Mouse (Mus musculus): ENCODE measurements around the gene Plxna3.

Plxna3 gene

DNA sequence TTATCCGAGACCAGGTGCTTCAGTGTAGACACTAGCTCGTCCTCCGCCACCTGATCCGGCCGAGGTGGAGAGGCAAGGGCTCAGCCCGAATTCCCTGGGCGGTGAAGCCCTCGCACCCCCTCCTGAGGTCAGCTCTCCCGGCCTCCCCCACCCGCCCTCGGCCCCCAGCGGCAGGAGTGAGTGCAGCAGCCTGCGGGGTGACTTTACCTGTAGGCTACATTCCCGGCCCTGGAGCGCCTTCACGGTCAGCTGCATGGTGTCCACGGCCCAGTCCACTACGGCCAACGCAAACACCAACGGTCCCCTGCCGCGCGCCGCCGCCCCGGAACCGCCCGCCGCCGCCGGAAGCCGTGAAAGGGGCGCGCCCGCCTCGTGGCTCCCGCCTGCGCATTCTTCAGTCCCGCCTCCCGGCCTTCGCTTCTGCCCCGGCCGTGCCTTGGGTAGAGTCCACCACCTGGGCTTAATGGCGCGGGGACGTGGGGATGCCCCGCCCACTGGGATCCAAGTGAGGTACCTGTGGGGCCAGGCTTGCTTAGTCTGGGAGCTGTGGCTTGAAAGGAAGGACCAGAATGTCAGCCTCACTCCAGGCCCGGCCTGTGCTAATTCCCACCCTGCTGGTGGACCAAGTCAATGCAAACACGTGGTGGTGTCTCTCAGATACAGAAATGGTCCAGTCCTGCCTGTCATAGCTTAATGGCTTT lies 39.5 kb downstream of the Plxna3 start:
- peak; percentile 75 for DNase-seq

GRCm38 (mm10) chrX:74372888-74373549 lies 44.2 kb downstream of the Plxna3 start, which contains the start of the genes Ubl4a and Slc10a3:
Gene Ubl4a, minus strand, starts transcription at chrX:74373218.
Gene Slc10a3, minus strand, starts transcription at chrX:74373349.
- DNase-seq, result peak; percentile 93

- no peak for DNase-seq
These were observed 55.6 kb downstream of the Plxna3 start for GRCm38 (mm10) chrX:74384451-74384850.

GRCm38 (mm10) chrX:74388153-74388552 lies 59.3 kb downstream of the Plxna3 start:
- no peak for DNase-seq

GRCm38 (mm10) chrX:74392535-74393443 lies 63.9 kb downstream of the Plxna3 start, which contains the start of the genes Fam3a and Ikbkg:
Gene Fam3a, minus strand, starts transcription at chrX:74393272.
Gene Ikbkg, plus strand, starts transcription at chrX:74393290.
- DNase-seq, result peak; percentile 92

Data from lung, postnatal 36 days (tissue).